Mouse (Mus musculus): ENCODE data around the gene Ubxn7.
"Not testable (repeated sequence)": the region's sequence is repeated elsewhere in the genome, so short reads cannot be mapped to it uniquely, and the experiment has no call there.

Ubxn7 gene

GRCm38 (mm10) chr16:32332040-32332555, at the start of gene Ubxn7:
Gene Ubxn7 (plus strand): TSS chr16:32332257.
- in situ Hi-C loops (cut with MboI; ENCODE audit: unreplicated experiment in 2 of 2): no loop called here

DNA sequence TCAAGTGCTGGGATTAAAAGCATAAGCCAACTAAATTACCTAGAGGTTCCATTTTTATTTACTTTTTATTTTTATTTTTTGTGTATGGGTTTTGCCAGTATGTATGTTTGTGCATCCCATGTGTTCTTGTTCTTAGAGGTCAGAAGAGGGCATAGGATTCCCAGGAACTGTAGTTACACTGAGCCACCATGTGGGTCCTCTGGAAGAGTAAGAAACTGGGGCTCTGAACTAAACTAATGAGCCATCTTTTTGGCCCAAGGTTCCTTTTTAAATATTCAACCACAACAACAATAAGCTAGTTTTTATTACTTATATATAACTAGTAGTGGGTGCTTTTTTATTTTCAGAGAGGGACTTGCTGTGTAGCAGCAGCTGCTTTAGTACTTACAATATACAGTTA, 49.4 kb upstream of the Ubxn7 start:
- in situ Hi-C loops (cut with MboI; ENCODE audit: unreplicated experiment in 2 of 2): loop anchor here in 1 of 2 experiments (10.0 kb wide), 1 partner anchor 332 kb away; no protein-coding TSS in a partner anchor

- in situ Hi-C loops (cut with MboI; ENCODE audit: unreplicated experiment in 2 of 2): no loop called here
These were observed 40.2 kb upstream of the Ubxn7 start for GRCm38 (mm10) chr16:32291821-32292220.

DNA sequence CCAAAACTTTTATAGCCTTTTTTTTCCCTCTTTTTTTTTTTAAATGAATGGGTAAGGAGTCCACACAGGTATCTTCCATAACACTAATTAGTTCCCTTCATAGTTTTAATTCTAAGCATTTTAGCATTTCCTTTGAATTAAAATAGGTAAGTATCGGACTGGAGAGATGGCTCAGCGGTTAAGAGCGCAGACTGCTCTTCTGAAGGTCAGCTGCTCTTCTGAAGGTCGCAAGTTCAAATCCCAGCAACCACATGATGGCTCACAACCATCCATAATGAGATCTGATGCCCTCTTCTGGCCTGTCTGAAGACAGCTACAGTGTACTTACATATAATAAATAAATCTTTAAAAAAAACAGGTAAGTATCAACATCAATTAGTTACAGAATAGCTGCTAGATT, 32.4 kb upstream of the Ubxn7 start:
- in situ Hi-C loops (cut with MboI; ENCODE audit: unreplicated experiment in 2 of 2): not testable (repeated sequence)

GRCm38 (mm10) chr16:32303046-32303445, 29.0 kb upstream of the Ubxn7 start:
- in situ Hi-C loops (cut with MboI; ENCODE audit: unreplicated experiment in 2 of 2): no loop called here

DNA sequence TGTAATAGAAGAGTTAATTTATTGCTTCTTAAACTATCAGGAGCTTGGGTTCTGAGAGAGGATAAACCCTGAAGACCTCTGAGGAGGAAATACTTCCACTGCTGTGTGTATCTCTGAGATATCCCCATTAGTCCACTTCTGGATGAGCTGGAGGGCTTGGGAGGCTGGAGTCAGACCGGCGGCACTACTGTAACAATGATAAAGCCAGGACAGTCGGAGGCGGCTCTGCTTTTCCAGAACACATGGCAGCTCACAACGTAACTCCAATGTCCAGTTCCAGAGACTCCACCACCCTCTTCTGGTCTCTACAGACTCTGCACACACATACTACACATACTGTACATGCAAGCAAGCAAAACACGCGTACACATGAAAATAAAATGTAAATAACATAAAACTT, 28.2 kb upstream of the Ubxn7 start:
- in situ Hi-C loops (cut with MboI; ENCODE audit: unreplicated experiment in 2 of 2): no loop called here

- in situ Hi-C loops (cut with MboI; ENCODE audit: unreplicated experiment in 2 of 2): no loop called here
These were observed 20.1 kb upstream of the Ubxn7 start for GRCm38 (mm10) chr16:32311970-32312369.

- in situ Hi-C loops (cut with MboI; ENCODE audit: unreplicated experiment in 2 of 2): no loop called here
These were observed 19.7 kb upstream of the Ubxn7 start for GRCm38 (mm10) chr16:32312386-32312785.

GRCm38 (mm10) chr16:32312859-32313258, 19.2 kb upstream of the Ubxn7 start:
- in situ Hi-C loops (cut with MboI; ENCODE audit: unreplicated experiment in 2 of 2): no loop called here

DNA sequence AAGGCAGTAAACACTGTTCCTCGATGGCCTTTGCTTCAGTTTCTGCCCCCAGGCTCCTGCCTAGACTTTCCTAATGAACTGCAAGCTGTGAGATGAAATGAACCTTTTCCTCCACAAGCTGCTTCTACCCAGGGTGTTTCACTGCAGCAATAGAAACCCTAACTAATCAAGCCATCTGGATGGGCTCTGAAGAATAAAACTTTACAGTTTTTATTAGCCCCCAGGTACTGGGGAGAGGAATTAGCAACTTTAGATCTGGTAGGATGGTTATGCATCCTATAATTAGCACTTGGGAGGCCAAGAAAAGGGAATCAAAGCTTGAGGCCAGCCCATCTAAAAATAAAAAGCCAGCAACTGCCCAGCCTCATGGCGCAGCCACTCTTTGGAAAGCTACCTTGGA, 15.5 kb upstream of the Ubxn7 start:
- in situ Hi-C loops (cut with MboI; ENCODE audit: unreplicated experiment in 2 of 2): no loop called here

DNA sequence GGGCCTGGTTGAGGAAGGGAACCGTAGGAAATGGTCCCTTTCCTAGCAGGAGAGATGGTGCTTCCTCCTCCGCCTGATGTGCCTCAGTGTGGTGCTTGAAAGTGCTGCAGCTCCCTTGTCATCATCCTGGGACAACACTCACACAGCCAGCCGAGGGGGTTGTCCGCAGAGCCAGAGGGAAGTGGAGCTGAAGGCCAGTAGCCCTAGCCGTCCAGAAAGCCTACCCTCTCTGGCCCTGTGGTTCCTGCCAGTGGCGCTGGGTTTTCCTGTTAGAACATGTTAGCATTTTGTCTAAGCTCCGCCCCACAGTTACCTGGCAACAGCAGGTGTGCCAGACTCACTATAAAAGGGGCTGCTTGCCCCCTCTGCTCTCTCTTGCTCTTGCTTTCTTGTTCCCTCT, 8.1 kb upstream of the Ubxn7 start:
- in situ Hi-C loops (cut with MboI; ENCODE audit: unreplicated experiment in 2 of 2): no loop called here

GRCm38 (mm10) chr16:32330876-32331670, 984 bp upstream of the Ubxn7 start:
- in situ Hi-C loops (cut with MboI; ENCODE audit: unreplicated experiment in 2 of 2): no loop called here

GRCm38 (mm10) chr16:32332556-32333511, 777 bp downstream of the Ubxn7 start:
- in situ Hi-C loops (cut with MboI; ENCODE audit: unreplicated experiment in 2 of 2): no loop called here

GRCm38 (mm10) chr16:32335146-32335545, 3.1 kb downstream of the Ubxn7 start:
- in situ Hi-C loops (cut with MboI; ENCODE audit: unreplicated experiment in 2 of 2): no loop called here

- in situ Hi-C loops (cut with MboI; ENCODE audit: unreplicated experiment in 2 of 2): no loop called here
These were observed 4.1 kb downstream of the Ubxn7 start for GRCm38 (mm10) chr16:32336026-32336780.

- in situ Hi-C loops (cut with MboI; ENCODE audit: unreplicated experiment in 2 of 2): no loop called here
These were observed 4.9 kb downstream of the Ubxn7 start for GRCm38 (mm10) chr16:32337001-32337400.

DNA sequence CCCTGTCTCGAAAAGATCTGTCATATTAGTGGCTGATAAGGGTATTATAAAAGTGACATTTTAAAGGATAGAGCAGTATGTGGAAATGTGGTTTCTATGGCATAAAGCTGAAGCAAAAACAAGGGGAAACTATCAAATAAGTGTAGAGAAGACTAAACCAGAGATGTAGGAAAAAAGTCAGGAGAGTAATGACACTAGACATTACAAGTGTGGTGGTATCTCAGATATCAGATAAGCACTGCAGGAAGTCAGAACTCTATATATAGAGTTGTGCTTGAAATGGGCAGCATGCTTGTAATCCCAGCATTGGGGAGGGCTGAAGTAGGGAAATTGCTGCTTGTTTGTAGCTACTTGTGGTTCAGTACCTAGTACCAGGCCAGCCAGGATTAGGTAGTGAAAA, 8.4 kb downstream of the Ubxn7 start:
- in situ Hi-C loops (cut with MboI; ENCODE audit: unreplicated experiment in 2 of 2): no loop called here

DNA sequence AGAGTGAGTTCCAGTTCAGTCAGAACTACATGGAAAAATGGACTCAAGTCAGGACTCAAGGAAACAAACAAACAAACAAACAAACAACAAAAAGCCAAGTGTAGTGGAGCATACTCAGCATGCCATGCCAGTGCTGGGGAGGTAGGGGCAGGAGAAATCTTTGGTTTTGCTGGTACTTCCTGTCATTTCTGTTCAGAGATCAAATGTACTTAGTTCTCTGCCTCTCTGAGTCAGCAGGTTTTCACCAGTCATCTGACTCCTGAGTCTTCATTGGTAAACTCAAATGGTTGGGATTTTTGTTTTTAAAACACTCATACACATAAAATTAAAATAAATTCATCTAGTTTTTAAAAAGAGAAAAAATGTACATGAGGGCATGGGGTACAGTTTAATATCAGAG, 13.5 kb downstream of the Ubxn7 start:
- in situ Hi-C loops (cut with MboI; ENCODE audit: unreplicated experiment in 2 of 2): no loop called here

DNA sequence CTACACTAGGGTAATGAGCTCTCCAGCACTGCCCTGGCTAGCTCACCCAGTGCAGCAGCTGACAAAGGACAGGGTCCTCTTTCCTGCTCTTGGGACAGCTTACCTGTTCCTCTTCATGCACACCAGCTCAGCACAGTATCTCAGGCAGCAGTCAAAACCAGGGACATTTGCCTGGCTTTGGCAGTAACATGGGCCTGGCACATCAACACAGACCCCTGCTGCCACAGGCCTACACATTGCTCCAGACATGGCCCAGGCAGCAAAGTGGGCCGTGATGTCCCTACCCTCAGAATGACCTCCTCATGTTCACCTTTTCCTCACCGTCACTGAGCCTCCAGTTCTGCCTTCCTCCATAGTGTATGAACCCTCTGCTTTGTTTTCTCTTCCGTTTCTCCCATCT, 18.7 kb downstream of the Ubxn7 start:
- in situ Hi-C loops (cut with MboI; ENCODE audit: unreplicated experiment in 2 of 2): no loop called here

DNA sequence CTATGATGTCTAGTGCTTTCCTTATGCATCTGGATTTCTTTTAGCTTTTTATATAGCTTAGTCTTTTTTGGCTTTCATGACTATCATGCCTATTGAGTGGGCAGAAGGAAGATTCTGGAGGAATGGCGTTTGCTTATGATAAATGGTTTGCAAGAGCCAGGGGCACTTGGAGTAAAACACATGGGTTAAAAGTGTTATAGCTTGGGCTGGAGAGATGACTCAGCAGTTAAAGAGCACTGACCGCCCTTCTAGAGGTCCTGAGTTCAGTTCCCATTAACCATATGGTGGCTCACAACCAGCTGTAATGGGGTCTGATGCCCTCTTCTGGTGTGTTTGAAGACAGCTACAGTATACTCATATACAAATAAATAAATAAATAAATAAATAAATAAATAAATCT, 31.5 kb downstream of the Ubxn7 start:
- in situ Hi-C loops (cut with MboI; ENCODE audit: unreplicated experiment in 2 of 2): no loop called here

DNA sequence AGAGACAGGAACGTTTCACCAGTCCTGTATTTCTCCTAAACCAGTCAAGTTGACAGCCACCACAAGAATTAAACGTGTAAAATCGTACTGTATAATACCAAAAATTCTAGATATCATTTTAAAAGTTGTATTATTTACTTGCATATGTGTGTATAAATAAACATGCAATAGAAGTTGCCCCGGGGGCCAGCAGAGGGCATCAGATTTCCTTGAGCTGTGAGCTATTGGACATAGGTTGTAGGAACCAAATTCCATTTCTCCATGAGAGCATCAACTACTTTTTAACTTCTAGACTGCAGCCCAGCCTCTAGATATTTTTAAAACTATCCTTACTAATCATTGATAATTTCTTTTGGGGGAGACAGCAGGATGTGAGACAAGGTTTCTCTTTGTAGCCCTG, 39.3 kb downstream of the Ubxn7 start:
- in situ Hi-C loops (cut with MboI; ENCODE audit: unreplicated experiment in 2 of 2): loop anchor here (10.0 kb wide), 3 partner anchors 93 to 253 kb away; no protein-coding TSS in a partner anchor

Measured in v-Abl transformed pro-B cells (cell line).